Mouse (Mus musculus) kidney, postnatal 36 days (tissue): ENCODE results near the gene Col27a1.

Experiments used
- DNase-seq, 2 experiments: peaks; one replicate each; pipeline ENCODE4 v3.0.0; 2021 to 2022; ENCODE audit warnings: mixed read lengths in 2 of 2

Col27a1 gene

DNA sequence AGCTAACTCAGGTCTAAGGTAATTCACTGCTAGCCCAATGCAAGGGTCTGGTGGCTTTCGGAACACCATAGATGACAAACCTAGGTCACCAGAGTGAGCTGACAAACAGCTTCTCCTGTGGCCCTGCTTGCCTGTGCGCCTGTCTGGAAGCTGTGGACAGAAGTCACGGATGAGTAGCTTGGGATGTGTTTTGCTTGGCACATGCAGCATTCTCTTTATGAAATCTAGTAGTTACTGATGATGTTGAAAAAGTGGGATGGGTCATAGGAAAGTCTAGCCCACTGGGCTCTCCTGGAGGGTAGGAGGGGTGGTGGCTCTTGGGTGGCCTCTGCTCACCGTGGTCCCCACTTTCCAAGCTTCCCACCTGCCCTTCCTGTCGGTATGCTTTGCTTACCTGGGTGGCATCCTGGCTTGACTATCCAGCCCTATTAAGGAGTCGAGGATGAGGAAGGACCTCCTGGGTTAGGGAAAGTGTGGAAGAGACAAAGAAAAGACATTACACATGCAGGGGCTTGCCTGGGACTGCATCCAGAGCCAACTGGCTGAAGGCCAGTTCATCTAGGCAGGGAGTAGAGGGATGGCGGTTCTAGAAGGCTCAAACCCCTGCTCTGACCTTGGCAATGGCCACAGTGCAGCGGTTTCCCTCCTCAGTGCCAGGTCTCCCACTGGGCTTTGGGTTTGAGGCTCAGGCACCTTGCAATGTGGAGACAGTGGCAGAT is 12.5 kb downstream of the Col27a1 start:
- peak; percentile 65 to 66 for DNase-seq

DNA sequence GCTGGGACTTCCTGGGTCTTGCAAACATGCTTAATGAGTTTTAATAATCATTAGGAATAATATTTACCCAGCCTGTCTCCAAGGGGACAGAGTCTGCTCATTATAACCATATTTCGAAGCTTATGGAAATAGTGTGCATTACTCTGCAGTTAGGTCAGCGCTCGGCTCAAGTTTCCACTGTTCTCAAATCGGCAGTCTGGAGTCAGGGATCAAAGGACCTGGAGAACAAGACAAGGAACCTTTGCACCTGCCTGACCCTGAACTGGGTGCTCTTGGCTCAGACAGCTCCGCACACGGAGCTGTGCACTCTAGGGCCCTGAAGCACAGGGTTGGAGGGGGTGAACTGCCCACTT is 13.1 kb downstream of the Col27a1 start:
- DNase-seq: peak; percentile 67 to 78

GRCm38 (mm10) chr4:63228943-63229342 is 15.1 kb downstream of the Col27a1 start:
- peak in 1 of 2 experiments; percentile 62 for DNase-seq

GRCm38 (mm10) chr4:63229991-63230581 is 16.3 kb downstream of the Col27a1 start:
- peak in 1 of 2 experiments; percentile 57 for DNase-seq

DNA sequence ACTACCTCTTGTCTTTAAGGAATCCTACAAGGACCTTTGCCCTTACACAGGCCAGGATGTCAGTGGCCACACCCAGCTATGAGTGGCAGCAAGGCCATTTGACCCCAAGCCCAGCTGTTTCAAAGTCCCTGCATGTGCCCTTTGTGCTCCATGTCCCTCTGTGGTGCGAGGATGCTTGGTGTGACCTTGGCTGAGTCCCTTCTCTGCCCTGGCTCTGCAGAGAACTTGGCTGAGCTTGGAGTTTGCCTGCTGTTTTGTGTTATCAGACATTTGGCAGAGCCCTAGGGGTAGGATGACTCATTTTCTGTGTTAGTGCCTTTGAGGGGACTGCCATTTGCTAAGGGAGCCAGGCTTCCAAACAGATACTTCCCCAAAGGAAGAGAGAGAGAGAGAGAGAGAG is 17.3 kb downstream of the Col27a1 start:
- peak; percentile 66 to 70 for DNase-seq

DNA sequence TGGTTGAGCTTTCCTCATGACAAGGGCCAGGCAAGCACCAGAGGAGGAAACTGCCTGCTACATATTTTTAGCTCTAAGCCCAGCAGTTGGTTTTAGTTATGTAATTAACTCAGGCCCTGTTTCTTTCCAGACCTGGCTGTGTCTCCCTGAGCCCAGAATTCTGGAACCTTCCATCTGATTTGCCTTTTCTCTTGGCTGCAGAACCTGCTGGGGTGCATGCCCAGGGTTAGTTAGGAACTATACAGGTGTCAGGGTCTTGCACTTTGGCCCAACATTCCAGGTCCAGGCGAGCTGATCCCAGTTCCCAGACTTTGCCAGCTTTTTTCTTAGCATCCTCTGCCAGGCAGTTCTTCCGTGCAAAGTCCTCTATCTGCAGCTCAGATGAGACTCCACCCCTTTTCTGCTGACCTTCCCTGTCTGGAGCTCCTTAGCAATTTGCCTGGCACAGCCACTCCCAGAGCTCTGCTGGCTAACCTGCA is 18.8 kb downstream of the Col27a1 start:
- DNase-seq: peak; percentile 81 to 94

GRCm38 (mm10) chr4:63233557-63234452 is 20.0 kb downstream of the Col27a1 start:
- peak in 1 of 2 experiments; percentile 63 for DNase-seq

DNA sequence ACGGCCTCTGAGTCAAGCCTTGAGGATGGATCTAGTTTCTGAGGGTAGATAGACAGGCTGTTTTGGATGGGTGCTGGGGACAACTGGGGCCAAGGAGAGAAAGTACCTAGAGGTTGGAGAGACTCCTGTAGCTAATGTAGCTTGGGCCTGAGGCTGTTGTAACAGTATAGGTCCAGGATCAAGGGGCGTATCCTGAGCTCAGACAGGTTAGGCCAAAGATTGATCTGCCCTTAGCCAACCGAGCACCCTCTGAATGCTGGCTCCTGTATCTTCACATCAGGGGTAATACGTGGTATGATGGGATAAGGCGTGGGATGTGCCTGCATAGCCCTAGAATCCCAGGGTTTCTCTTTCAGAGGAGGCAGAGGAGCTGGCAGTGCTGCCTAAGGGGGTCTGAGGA is 21.0 kb downstream of the Col27a1 start:
- DNase-seq: no peak

GRCm38 (mm10) chr4:63236235-63236634 is 22.4 kb downstream of the Col27a1 start:
- peak; percentile 92 to 93 for DNase-seq

- DNase-seq: no peak
These were observed 23.4 kb downstream of the Col27a1 start for GRCm38 (mm10) chr4:63237225-63237624.

DNA sequence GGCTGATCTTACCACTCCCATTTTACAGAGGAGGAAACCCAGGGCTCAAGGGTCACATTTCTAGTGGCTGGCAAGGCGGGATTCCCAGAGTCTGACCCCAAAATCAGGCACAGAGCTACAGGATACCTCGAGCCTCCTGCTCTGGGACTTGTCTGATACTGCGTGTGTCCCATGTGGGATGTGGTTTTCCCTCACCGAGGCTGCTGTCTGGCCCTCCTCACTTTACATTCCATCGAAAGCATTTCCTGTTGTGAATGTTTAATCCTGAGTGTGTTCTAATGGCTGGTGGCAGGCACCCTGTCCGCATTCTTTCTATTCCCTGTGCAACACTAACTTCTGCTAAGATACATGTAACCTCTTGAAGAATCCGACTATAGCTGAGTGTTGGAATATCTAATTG is 24.3 kb downstream of the Col27a1 start:
- no peak for DNase-seq

DNA sequence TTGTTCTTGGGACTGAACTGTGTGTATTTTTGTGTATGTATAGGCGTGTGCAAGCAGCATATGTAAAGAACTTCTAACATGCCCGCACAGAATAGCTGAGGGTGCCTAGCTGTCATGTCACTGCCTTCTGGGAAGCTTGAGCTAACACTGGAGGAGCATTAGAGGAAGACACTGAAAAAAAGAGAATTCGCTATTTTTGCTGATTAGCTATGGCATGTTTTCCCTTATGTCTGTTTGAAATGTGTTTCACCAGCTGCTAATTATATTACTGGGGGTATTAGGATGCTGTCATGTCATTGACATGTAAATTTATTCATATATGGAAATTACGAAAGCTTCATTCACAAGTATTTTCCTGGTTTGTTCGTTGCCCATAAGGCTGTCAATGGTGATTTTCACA is 24.9 kb downstream of the Col27a1 start:
- DNase-seq: no peak

- no peak for DNase-seq
These were observed 27.2 kb downstream of the Col27a1 start for GRCm38 (mm10) chr4:63241031-63241430.

DNA sequence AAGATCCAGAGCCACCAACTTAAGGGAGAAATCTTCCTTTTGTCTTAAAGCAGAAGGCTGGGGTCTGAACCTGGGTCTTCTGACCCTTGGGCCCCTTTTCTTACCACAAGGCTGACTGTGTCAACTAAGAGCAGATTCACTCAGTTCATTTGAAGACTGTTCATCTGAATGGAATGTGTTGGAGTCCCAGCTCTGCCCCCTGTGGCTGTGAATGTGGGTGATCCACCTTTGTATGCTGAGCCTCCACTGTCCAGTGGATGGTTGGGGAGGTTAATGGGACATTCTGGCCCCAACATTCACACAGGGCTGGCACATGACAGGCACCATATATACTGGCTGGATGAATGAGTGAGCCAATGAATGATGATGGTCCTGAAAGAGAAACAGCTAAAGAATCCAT is 34.2 kb downstream of the Col27a1 start:
- no peak for DNase-seq

GRCm38 (mm10) chr4:63248951-63249350 is 35.1 kb downstream of the Col27a1 start:
- no peak for DNase-seq

DNA sequence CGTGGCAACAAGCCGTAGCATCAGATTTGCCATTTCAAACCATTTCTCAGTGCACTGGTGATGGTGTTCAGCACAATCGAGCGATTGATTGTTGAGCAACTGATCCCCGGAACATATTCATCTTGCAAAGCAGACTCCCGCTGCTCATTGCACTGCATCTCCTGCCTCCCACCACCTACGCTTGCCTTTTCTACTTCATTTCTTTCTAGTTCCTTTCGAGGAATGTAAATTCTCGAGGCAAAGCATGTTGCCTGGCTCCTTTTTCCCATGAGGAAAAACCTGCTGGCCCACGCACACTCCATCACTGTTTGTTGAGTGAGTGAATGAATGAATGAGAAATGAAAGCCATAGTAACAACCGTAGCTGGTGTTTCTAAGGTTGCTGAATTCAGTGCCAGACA is 38.0 kb downstream of the Col27a1 start:
- no peak for DNase-seq

DNA sequence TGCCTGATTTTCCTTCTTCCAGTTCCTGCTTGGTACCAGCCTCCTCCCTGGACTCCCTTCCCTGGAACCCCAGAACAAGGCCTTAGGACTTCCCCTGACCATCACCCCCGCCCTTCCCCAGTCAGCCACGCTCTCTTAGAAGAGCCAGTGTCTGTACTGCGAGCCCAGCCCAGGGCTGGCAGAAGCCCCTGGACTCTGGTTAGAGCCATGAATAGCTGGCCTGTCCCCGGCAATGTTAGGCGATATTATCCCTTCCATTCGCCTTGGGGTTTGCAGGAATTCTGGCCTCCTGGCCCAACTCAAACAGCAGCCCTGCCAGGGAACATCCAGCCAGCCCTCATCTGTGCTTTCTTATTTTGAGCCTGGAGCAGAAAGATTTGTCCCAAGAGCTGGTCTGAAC is 39.9 kb downstream of the Col27a1 start:
- no peak for DNase-seq

DNA sequence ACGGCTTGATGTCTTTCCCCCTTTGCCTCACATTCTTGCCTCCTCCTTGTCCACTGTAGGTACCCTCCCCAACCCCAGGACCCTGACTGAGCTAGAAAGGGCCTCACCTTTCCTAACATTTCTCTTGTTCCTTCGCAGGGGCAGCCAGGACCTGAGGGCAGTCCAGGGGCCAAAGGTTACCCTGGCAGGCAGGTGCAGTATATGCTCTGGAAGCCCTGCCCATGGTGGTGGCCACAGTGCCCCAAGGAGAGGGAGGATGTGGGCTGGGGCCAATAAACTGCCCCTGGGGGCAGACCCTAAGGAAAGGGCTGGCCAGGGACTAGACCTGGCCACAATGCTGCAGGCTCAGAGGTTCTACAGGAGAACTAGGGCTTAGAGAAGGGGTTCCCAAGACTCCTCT is 40.3 kb downstream of the Col27a1 start:
- DNase-seq: peak; percentile 59 to 63

GRCm38 (mm10) chr4:63256371-63256770 is 42.6 kb downstream of the Col27a1 start:
- DNase-seq: peak; percentile 81 to 85

DNA sequence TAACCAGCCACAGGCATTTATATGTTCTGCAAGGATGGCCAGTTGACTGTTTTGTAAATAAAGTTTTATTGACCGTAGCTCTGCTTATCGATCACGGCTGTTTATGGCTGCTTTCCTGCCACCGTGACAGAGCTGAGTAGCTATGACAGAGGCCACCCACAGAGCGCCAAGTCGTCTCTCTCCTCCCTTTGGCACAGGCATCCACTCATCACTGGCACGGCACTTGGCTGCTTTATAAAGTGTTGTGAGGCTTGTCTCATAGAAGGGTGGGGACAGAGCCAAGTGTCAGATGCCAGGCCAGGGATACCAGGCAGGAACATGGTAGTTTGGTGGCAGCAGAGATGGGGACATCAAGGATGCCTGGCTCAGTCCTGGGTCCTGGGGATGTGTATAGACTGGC is 43.5 kb downstream of the Col27a1 start:
- peak in 1 of 2 experiments; percentile 17 for DNase-seq

DNA sequence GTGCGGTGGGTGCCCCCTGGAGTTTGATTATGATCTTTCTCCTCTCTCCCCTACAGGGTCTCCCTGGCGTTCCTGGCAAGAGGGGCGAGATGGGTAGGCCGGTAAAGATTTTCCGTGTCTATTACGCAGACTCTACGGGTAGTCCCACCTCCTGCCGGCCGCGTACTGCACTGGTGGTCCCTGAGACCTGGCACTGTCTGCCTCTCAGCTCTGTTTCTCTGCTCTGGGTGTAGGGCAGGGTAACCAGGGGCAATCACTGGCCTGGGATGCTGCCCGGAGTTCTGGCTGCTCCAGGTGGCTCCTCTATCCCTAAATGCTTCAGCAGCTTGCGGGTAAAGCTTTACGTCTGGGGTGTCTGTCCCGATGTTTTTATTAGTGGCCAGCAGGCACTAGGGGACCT is 44.3 kb downstream of the Col27a1 start:
- no peak for DNase-seq

- no peak for DNase-seq
These were observed 45.3 kb downstream of the Col27a1 start for GRCm38 (mm10) chr4:63259066-63259465.

- DNase-seq: peak in 1 of 2 experiments; percentile 17
These were observed 46.7 kb downstream of the Col27a1 start for GRCm38 (mm10) chr4:63260506-63260905.
